Mouse (Mus musculus): ENCODE data around the gene Sertad2. TPM values are rescaled to one million over a fixed set of nuclear protein-coding genes. Genes with fewer than 3 reads are reported as not detected.

Sertad2 gene
- polyA plus RNA-seq, 1 experiment: 21.9 TPM

DNA sequence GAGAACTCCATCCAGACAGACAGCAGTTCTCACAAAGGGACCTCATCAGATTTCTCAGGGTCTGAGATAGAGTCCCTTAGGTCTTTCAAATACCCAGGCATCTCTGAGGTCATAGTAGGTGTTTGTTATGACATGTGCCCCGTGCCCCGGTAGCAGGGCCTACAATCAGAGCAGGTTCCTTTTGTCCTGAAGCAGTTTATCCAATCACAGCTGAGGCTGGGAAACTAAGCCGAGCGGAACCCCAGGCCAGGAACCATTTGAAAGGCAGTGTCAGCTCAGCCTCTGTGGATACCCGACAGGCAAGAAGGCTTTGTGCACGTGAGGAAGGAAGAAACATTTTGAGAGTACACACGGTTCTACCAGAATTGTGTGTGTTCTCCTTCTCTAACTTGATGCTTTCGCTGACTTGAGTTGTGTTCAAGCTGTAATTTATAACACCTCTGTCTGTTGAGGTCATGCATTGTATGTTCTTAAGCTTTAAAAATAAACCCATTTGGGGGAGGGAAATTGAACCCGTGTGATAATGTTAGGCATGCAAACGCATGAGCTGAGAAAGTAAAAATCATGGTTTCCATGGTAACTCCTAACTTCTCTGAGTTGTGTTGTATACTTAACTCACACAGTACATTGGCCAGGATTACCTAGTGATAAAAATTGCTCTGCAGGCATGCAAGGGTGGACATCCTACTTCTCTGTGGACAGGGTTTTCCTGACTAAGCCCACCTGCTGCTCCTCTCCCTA, 104.1 kb downstream of the Sertad2 start:
- TF ChIP-seq POLR2A (IDR thresholded peaks at IDR 0.05; ENCODE audit: borderline replicate concordance, extremely low read depth, insufficient read depth, insufficient read length, poor library complexity, severe bottlenecking) (no peak), CTCF (IDR thresholded peaks at IDR 0.05; ENCODE audit: borderline replicate concordance, extremely low read depth, insufficient read depth, insufficient read length) (no peak)
- DNase-seq (ENCODE audit: low read depth): peak; percentile 56

GRCm38 (mm10) chr11:20647902-20648625, 105.0 kb downstream of the Sertad2 start:
- no peak for TF ChIP-seq CTCF (IDR thresholded peaks at IDR 0.05; ENCODE audit: borderline replicate concordance, extremely low read depth, insufficient read depth, insufficient read length)
- TF ChIP-seq POLR2A (IDR thresholded peaks at IDR 0.05; ENCODE audit: borderline replicate concordance, extremely low read depth, insufficient read depth, insufficient read length, poor library complexity, severe bottlenecking): no peak
- DNase-seq (ENCODE audit: low read depth): no peak

DNA sequence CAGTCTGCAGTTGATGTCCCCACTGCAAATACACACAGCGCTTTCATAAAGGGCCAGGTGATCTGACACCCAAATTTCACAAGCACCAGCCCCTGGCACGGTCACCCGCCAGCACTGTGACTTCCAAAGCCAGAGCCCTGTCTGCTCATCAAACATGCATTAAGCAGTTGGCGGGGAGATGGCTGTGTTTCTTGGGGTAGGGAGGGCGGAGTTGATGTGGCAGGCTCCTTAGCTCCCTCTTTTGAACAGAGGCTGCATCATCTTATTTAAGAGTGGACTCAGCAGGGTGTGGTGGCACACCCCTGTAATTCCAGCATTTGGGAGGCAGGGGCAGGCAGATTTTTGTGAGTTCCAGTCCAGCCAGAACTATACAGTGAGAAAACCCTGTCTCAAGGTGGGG, 106.4 kb downstream of the Sertad2 start:
- TF ChIP-seq POLR2A (IDR thresholded peaks at IDR 0.05; ENCODE audit: borderline replicate concordance, extremely low read depth, insufficient read depth, insufficient read length, poor library complexity, severe bottlenecking) (no peak), CTCF (IDR thresholded peaks at IDR 0.05; ENCODE audit: borderline replicate concordance, extremely low read depth, insufficient read depth, insufficient read length) (0 out of 2 replicates have a peak, but pooled peaks have one; percentile 5)
- DNase-seq (ENCODE audit: low read depth): peak; percentile 89

GRCm38 (mm10) chr11:20650006-20650639, 107.1 kb downstream of the Sertad2 start:
- DNase-seq (ENCODE audit: low read depth): peak; percentile 94

DNA sequence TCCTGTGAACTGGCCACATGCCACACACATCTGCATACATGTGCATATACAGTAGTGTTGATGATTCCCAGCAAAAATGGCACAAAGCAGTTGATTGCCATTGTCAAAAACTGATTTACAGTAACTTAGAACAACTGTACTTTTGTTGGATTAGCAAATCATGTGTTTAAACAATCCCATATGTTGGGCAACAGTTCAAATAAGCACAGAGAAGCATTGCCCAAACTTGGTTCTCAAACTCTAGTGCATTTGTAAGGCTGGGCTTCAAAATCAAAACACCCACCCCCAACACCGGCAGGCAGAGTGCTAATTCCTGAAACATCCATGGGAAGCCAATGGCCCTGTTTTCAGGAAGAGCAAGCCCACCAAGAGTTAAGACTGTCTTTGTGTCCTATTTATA, 108.1 kb downstream of the Sertad2 start:
- DNase-seq (ENCODE audit: low read depth): no peak
- TF ChIP-seq CTCF (IDR thresholded peaks at IDR 0.05; ENCODE audit: borderline replicate concordance, extremely low read depth, insufficient read depth, insufficient read length) (no peak), POLR2A (IDR thresholded peaks at IDR 0.05; ENCODE audit: borderline replicate concordance, extremely low read depth, insufficient read depth, insufficient read length, poor library complexity, severe bottlenecking) (no peak)

More at GRCm38 (mm10) chr11:20650006-20650639, 107.1 kb downstream of the Sertad2 start:
- TF ChIP-seq POLR2A (IDR thresholded peaks at IDR 0.05; ENCODE audit: borderline replicate concordance, extremely low read depth, insufficient read depth, insufficient read length, poor library complexity, severe bottlenecking) (no peak), CTCF (IDR thresholded peaks at IDR 0.05; ENCODE audit: borderline replicate concordance, extremely low read depth, insufficient read depth, insufficient read length) (no peak)

DNA sequence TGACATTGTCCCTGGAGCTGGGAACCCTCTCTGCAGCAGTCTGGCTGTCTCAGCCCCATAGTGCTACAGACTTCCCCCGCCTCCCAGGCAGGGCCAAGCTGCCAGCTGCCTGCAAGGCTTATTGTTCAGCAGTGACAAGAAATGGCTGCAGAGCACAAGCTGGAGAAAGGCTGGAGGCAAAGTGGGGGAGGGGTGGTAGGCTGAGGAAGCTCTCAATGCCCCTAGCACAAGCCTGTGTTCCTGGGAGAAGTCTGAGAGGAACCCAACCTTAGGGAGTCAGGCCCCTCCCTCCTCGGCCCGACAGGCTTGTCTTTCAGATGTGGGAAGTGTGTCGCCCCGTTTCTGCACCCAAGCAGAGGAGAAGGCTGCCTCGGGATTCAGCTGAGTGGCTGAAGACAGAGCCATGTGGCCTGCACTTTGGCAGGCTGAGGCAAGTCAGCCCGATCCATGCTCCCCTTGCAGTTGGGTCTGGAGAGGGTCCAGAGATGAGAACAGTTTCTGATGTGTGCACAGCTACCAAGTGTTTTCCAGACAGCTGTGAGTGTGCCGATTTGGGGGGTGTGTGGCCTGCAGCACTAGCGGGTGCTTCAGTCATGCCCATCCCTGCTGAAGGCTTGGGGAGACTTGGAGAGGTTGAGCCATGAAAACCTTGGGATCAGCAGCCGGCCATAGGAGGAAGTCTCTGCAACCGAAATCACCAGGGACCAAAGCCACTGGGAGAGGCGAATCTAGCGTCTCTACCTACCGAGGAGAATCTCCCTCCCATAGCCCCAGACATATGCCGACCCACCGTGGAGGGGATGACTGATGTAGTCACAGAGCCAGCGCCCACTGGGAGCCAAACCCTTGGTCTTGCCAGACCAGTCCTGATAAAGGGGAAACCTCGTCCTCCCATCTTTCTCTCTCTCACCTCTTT, 113.0 kb downstream of the Sertad2 start:
- peak; percentile 98 for DNase-seq (ENCODE audit: low read depth)
- TF ChIP-seq CTCF (IDR thresholded peaks at IDR 0.05; ENCODE audit: borderline replicate concordance, extremely low read depth, insufficient read depth, insufficient read length) (no peak), POLR2A (IDR thresholded peaks at IDR 0.05; ENCODE audit: borderline replicate concordance, extremely low read depth, insufficient read depth, insufficient read length, poor library complexity, severe bottlenecking) (0 out of 2 replicates have a peak, but pooled peaks have one; percentile 16)

- TF ChIP-seq POLR2A (IDR thresholded peaks at IDR 0.05; ENCODE audit: borderline replicate concordance, extremely low read depth, insufficient read depth, insufficient read length, poor library complexity, severe bottlenecking) (no peak), CTCF (IDR thresholded peaks at IDR 0.05; ENCODE audit: borderline replicate concordance, extremely low read depth, insufficient read depth, insufficient read length) (no peak)
- peak; percentile 80 for DNase-seq (ENCODE audit: low read depth)
These were observed 113.6 kb downstream of the Sertad2 start for GRCm38 (mm10) chr11:20656711-20657057.

DNA sequence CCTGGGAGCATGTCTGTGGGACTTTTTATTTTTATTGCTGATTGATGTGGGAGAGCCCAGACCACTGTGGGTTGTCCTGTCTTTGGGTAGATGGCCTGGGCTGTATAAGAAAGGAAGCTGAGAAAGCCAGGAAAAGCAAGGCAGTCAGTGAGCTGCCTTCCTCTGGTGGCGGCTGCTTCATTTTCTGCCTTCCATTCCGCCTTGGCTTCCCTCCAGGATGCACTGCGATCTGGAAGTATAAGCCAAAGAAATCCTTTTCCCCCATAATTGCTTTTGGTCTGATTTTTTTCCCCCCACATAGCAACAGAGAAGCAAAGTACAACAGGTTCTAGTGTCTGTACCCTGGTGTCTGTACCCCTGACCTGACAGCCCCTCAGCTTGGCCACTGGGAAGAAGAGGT, 116.0 kb downstream of the Sertad2 start:
- peak; percentile 77 for DNase-seq (ENCODE audit: low read depth)
- no peak for TF ChIP-seq POLR2A (IDR thresholded peaks at IDR 0.05; ENCODE audit: borderline replicate concordance, extremely low read depth, insufficient read depth, insufficient read length, poor library complexity, severe bottlenecking)
- no peak for TF ChIP-seq CTCF (IDR thresholded peaks at IDR 0.05; ENCODE audit: borderline replicate concordance, extremely low read depth, insufficient read depth, insufficient read length)

- no peak for DNase-seq (ENCODE audit: low read depth)
- no peak for TF ChIP-seq CTCF (IDR thresholded peaks at IDR 0.05; ENCODE audit: borderline replicate concordance, extremely low read depth, insufficient read depth, insufficient read length)
- no peak for TF ChIP-seq POLR2A (IDR thresholded peaks at IDR 0.05; ENCODE audit: borderline replicate concordance, extremely low read depth, insufficient read depth, insufficient read length, poor library complexity, severe bottlenecking)
These were observed 117.4 kb downstream of the Sertad2 start for GRCm38 (mm10) chr11:20660111-20661097.
